Mouse (Mus musculus) lung, adult 2 months (tissue): ENCODE results near the gene Ltv1. TPM values are rescaled to one million over a fixed set of nuclear protein-coding genes. Genes with fewer than 3 reads are reported as not detected.
"Not testable (repeated sequence)": the region's sequence is repeated elsewhere in the genome, so short reads cannot be mapped to it uniquely, and the experiment has no call there.

ENCODE experiments used
- DNase-seq: peaks from one replicate; pipeline ENCODE4 v3.0.0; 2022
- H3K4me1 ChIP-seq: fragments of 200-500 bp; 2 replicates; pipeline ENCODE4 v1.6.1; 2011; ENCODE audit warnings: low read length; ENCODE audit not compliant: control insufficient read depth, insufficient read depth
- H3K4me3 ChIP-seq: fragments of 200-500 bp; replicated peaks from 2 replicates; pipeline ENCODE3; 2011; ENCODE audit warnings: low read depth, mild to moderate bottlenecking, control low read depth, low read length; ENCODE audit errors: extremely low read depth
- CTCF ChIP-seq: fragments of 200-500 bp; IDR thresholded peaks from 2 replicates; pipeline ENCODE4 v1.5.1; 2011; ENCODE audit warnings: mild to moderate bottlenecking, low read length, control low read depth; ENCODE audit not compliant: insufficient read depth
- POLR2A ChIP-seq: fragments of 200-500 bp; IDR thresholded peaks from 2 replicates; pipeline ENCODE4 v1.6.1; 2011; ENCODE audit warnings: low read depth, mild to moderate bottlenecking, control low read depth, low read length, borderline replicate concordance; ENCODE audit errors: extremely low read depth
- WGBS: fragments of 180-500 bp; shearing (Covaris S2); methylation state at CpG from one replicate; pipeline ENCODE4 v1.1.7; 2018; 5-methylcytosine and 5-hydroxymethylcytosine counted together
- polyA plus RNA-seq: library from polyadenylated mRNA; depleted of rRNA; stranded (reverse); fragments of >200 nt; gene quantifications from 2 replicates; pipeline ENCODE4 v1.2.3, GENCODE M21; 2012

Gene Ltv1
- polyA plus RNA-seq, 1 experiment: 12.2 TPM

DNA sequence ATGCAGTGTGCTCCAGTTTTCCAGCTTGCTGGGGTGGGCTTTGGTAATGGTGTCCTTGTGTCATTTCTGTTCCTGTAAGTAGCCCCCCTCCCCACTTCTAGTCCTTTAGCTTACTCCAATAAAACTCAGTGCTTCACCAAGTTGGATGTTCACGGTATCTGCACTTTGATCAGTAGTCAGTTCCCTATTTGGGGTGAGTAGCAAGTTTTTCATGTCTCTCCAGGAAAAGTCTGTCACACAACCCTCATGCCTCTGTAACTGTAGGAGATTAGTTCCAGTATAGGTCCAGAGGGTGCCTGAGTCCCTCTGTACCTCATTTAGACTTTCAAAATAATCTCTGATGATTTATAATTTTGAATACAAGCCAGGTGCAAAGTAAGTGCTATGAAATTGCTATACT is 6.3 kb upstream of the Ltv1 start:
- no peak for DNase-seq
- WGBS: 94% methylated on average over 1 of the region's 1 CpGs
- Histone ChIP-seq H3K4me3 (no peak overlapping the region), H3K4me1 (no peaks in the 10 kb centered on the region)
- no peak for TF ChIP-seq CTCF
- TF ChIP-seq POLR2A: no peak

DNA sequence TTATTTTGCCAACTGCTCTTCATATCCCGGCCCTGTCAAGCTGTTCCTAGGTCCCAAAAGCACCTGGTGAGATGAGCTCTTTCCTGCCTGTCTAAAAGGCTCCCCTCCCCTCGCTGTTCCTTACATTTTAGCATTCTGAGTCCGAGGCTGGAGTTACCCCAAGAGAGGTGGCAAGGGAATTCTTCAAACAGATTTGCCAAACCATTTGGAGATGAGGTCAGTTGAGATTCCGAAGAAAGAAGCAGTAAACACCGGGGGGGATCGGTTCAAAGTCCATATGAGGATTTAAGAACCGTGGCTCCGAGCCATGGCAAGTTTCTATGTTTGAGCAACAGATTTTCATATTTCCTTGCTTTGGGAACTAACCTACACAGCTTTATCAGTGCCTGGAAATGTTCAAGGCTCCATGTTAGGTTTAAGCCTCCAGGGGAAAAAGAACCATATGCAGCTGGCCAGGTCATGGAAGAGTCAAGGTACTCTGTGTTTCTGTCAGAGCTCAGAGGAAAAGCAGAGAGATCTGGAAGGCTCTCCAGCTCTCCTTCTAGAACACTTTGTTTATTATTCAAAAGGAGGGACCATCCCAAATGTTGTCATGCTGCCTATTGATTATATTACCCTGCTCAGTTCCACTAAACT is 4.0 kb upstream of the Ltv1 start:
- no peak for DNase-seq
- 75% methylated on average over 8 of the region's 8 CpGs for WGBS
- Histone ChIP-seq H3K4me1 (no peaks in the 10 kb centered on the region; the same call in 1 of the 2 replicates), H3K4me3 (no peak overlapping the region)
- TF ChIP-seq POLR2A: no peak
- no peak for TF ChIP-seq CTCF

DNA sequence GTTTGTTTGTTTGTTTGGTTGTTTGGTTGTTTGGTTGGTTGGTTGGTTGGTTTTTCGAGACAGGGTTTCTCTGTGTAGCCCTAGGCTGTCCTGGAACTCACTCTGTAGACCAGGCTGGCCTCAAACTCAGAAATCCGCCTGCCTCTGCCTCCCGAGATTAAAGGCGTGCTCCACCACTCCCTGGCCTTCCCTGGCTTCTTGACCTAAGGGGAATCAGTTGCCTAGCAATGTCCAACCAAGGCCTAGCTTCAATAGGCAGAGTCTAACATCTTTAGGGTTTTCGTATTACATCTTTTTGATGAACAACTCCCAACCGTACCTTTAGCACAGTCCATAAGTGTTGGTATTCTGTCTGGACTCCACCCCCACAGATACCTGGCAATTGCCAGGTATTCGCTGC is 528 bp upstream of the Ltv1 start:
- H3K4me3 ChIP-seq: not testable (repeated sequence)

DNA sequence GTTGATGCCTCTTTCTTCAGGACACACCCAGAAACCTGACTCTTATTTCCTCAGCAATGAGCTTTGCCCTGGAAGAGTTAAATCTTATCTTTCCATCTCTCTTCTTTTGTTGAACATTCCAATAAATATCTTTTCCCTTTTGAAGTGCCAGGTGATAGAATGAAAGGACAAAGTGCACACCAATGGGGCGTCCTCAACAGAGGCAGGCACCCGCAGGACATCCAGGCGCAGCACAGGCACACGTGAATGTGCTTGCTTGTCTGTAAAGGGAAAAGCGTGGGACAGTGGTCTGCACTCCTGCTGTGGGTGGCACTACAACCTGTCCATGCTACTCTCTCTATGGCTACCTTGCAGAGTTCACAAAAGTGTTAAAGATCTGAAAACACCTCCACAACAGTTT is 3.1 kb downstream of the Ltv1 start:
- 73% methylated on average over 5 of the region's 5 CpGs for WGBS
- DNase-seq: no peak

More for the DNA sequence above, 528 bp upstream of the Ltv1 start:
- DNase-seq, H3K4me1 ChIP-seq: not testable (repeated sequence)
- 88% methylated on average over 7 of the region's 7 CpGs for WGBS

DNA sequence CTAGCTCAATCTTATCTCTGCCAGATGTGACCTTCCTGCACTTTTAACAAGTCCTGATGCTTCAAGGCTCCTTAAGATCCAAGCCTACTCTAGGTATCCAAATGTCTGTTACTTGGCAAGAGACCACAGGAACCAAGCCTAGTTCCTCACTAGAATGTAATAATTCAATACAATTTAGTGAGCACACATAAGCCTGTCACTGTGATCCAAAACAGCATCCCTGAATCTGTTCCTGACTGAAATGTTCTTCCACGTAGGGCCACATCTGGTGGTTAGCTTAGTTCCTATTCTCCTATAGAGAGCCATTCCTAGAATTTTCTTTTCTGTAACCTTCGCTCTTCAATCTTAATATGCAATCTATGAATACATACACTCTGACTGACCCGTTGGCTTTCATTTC is 6.2 kb downstream of the Ltv1 start:
- DNase-seq: no peak
- TF ChIP-seq CTCF: no peak
- no peak for TF ChIP-seq POLR2A
- WGBS: 84% methylated on average over 3 of the region's 3 CpGs
- Histone ChIP-seq H3K4me3 (no peak overlapping the region), H3K4me1 (no peaks in the 10 kb centered on the region)

More for the DNA sequence above, 3.1 kb downstream of the Ltv1 start:
- H3K4me1 ChIP-seq: no peaks in the 10 kb centered on the region; the same call in 1 of the 2 replicates
- no peak overlapping the region for H3K4me3 ChIP-seq
- TF ChIP-seq CTCF: no peak
- TF ChIP-seq POLR2A: no peak

DNA sequence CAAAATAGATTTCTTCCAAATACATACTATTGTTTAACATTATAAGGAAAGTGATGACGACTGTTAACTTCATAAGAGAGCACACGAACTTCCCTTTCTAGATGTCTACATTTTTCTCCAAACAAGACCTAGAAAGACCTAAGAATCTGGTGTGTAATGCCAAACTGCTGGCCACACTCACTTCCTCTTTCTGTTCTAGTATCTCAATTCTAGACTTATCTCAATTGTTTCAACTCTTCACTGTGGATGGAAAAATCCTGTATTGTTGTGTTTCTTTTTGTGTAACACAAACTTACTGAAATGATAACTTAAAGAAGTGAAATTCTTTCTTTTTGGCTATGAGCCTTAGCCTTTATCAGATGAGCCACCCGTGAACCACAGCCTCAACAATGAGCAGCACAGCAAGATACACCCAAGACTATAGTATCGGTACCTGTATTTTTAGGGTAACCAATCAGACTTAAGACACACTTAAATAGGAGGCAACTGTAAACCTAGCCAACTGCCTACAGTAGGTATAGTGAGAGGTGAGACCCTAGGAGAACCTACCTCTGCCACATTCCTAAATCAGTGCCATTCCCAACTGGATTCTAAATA is 8.7 kb downstream of the Ltv1 start:
- WGBS: 72% methylated on average over 4 of the region's 4 CpGs
- Histone ChIP-seq H3K4me1 (no peaks in the 10 kb centered on the region), H3K4me3 (no peak overlapping the region)
- no peak for TF ChIP-seq CTCF
- no peak for TF ChIP-seq POLR2A
- DNase-seq: no peak

DNA sequence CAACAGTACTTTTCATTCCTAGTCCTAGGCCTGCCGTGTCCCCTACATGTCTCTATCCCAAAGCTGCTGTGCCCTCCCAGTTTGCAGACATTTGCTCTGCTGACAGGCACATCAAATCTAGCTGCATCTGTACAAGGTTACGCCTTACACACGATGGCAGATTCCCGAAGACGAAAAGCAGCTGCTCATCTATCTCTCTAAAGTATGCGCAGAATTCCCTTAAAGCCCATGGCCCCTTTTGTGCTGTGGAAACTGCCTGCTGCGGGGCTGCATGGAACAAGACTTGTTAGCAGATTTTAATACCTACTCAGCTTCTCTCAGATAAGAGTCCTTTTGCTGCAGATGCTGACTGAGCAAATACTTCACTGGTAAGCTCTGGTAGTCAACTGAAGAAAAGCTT is 12.8 kb downstream of the Ltv1 start:
- Histone ChIP-seq H3K4me3 (no peak overlapping the region), H3K4me1 (no peaks in the 10 kb centered on the region)
- no peak for DNase-seq
- WGBS: 81% methylated on average over 7 of the region's 7 CpGs
- TF ChIP-seq CTCF: no peak

DNA sequence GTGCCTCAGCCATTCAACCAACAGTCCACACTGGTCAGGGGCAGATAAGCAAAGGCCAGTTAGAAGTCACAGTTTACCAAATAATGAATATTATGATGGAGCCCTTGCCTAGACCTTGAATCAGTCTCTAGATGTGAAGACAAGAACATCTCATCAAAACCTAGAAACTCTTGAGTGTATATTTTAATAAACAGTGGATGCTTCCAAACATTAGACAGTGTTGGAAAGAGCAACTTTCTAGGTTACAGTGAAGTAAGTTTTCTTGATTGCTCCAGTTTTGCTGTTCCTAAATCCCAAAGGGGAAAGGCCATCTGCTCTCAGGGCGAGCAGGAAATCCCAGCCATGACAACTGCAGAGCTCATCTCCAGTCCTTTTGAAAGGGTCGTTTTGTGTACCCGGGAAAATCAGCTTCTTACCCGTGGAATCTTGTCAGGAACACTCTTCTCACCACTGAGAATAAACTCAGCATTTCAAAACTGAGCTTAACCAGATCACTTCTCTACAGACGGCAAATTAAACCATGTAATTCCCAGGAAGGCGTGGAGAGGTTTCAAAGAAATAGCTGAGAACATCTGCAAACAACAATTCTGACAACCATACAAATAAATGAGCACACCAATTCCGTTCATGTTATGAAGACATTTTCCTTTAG is 14.9 kb downstream of the Ltv1 start, which contains the start of gene Zc2hc1b:
Gene Zc2hc1b (minus strand): TSS at position 51 of the 652 bp plus-strand sequence.
- no peak for TF ChIP-seq CTCF
- TF ChIP-seq POLR2A: no peak
- no peak for DNase-seq
- WGBS: 74% methylated on average over 7 of the region's 7 CpGs
- no peak within 1 kb of the TSS for H3K4me3 ChIP-seq
- H3K4me1 ChIP-seq: no peaks in the 10 kb centered on the region

DNA sequence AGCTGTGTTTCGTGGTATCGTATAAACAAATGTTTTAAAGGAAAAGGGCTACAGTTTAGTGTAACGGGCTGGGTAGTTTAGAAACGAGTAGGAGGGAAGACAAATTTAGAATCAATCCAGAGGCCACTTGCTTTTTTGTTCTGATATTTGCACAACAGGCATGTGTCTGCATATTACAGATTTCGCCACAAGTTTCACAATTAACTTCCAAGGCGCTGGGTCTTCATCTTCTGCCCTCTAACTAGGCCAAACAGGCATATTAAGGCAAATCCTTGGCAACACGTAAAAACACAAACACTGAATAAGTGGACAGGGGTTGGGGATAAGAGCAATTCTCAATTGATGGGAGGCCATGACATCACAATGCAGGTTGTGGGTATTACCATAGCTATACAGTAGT is 17.1 kb downstream of the Ltv1 start:
- TF ChIP-seq CTCF: no peak
- no peak for TF ChIP-seq POLR2A
- no peak overlapping the region for H3K4me3 ChIP-seq
- WGBS: 73% methylated on average over 7 of the region's 7 CpGs
- H3K4me1 ChIP-seq: no peaks in the 10 kb centered on the region
- DNase-seq: no peak

DNA sequence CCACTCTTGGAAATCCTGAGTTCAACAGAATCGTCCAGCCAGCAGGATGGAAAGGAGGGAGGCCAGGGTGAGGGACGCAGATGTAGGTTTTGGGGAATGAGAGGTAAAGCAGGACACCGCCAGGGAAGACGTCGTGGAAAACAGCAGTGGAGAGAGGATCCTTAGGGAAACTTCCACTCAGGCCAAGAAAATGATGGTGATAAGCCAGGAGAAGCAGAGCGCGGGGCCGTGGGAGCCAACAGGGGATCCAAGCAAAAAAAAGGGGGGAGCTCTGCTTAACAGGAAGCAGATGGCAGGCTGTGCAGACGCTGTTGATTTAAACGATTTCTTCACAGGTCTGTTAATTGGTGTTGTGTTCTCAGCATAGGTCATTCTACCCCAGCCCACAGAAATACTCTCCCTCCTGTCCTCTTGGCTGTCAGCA is 20.2 kb downstream of the Ltv1 start:
- TF ChIP-seq POLR2A (no peak), CTCF (no peak)
- Histone ChIP-seq H3K4me3 (no peak overlapping the region), H3K4me1 (no peaks in the 10 kb centered on the region)
- 45% methylated on average over 10 of the region's 10 CpGs for WGBS
- no peak for DNase-seq
